Mouse (Mus musculus): ENCODE data around the gene Dad1.

GRCm38 (mm10) chr14:54232143-54232542 is 21.8 kb downstream of the Dad1 start:
- TF ChIP-seq POLR2A (IDR thresholded peaks at IDR 0.05; ENCODE audit: borderline replicate concordance, control insufficient read depth, low read depth, low read length), result no peak
- TF ChIP-seq CTCF (IDR thresholded peaks at IDR 0.05; ENCODE audit: control insufficient read depth, insufficient read depth, low read length), result no peak

All from bone marrow, adult 2 months (tissue).